Mouse (Mus musculus) heart, postnatal 0 days (tissue): ENCODE results near the gene Vmn1r3. TPM values are rescaled to one million over a fixed set of nuclear protein-coding genes. Genes with fewer than 3 reads are reported as not detected.
"Not testable (repeated sequence)": the region's sequence is repeated elsewhere in the genome, so short reads cannot be mapped to it uniquely, and the experiment has no call there.

Experiments
- ATAC-seq: fragments of 200-750 bp; cut with Nextera tagmentation; 2 replicates; pipeline ENCODE4 v1.8.0; 2017; ENCODE audit warnings: low read depth, moderate number of reproducible peaks, moderate library complexity; ENCODE audit not compliant: insufficient read depth
- DNase-seq: peaks from one replicate; pipeline ENCODE4 v3.0.0-alpha.2; 2016; ENCODE audit warnings: low spot score
- H3K27ac ChIP-seq: fragments of 300-500 bp; sonication (generic); 2 replicates; pipeline ENCODE4 v1.5.1; 2014; ENCODE audit warnings: low read depth, mild to moderate bottlenecking
- H3K27me3 ChIP-seq: fragments of 300-500 bp; sonication (generic); 2 replicates; pipeline ENCODE4 v1.6.1; 2014; ENCODE audit warnings: low read length, mixed read lengths; ENCODE audit not compliant: control insufficient read depth, insufficient read depth
- H3K36me3 ChIP-seq: fragments of 300-500 bp; sonication (generic); replicated peaks from 2 replicates; pipeline ENCODE4 v1.6.1; 2014; ENCODE audit warnings: low read length, mixed read lengths; ENCODE audit not compliant: control insufficient read depth, insufficient read depth
- H3K4me1 ChIP-seq: fragments of 300-500 bp; sonication (generic); 2 replicates; pipeline ENCODE4 v1.6.1; 2014; ENCODE audit warnings: antibody characterized with exemption; ENCODE audit not compliant: control insufficient read depth, insufficient read depth
- H3K4me2 ChIP-seq: fragments of 300-500 bp; sonication (generic); 2 replicates; pipeline ENCODE4 v1.6.1; 2014; ENCODE audit warnings: low read depth, mild to moderate bottlenecking, low read length, moderate library complexity
- H3K4me3 ChIP-seq: fragments of 300-500 bp; sonication (generic); 2 replicates; pipeline ENCODE4 v1.5.1; 2014; ENCODE audit warnings: low read depth, low read length
- H3K9ac ChIP-seq: fragments of 300-500 bp; sonication (generic); replicated peaks from 2 replicates; pipeline ENCODE4 v1.6.1; 2014; ENCODE audit warnings: low read depth, low read length, mixed read lengths
- H3K9me3 ChIP-seq: fragments of 300-500 bp; sonication (generic); replicated peaks from 2 replicates; pipeline ENCODE4 v1.6.1; 2016; ENCODE audit warnings: low read length; ENCODE audit not compliant: control insufficient read depth
- WGBS: fragments of 180-500 bp; shearing (Covaris S2); extraction: QIAGEN DNeasy Blood & Tissue Kit; methylation state at CpG from one replicate; pipeline ENCODE4 v1.1.7; 2014; 5-methylcytosine and 5-hydroxymethylcytosine counted together
- polyA plus RNA-seq: library from polyadenylated mRNA; unstranded; fragments of >200 nt; fragmentation: Nextera tagmentation; extraction: Ambion mirVana; gene quantifications from 2 replicates; pipeline ENCODE4 v1.2.1, GENCODE M21; 2015
- total RNA-seq: library from RNA; depleted of rRNA; stranded (reverse); fragments of >200 nt; gene quantifications from 2 replicates; pipeline ENCODE4 v1.2.3, GENCODE M21; 2014; ENCODE audit warnings: low replicate concordance; rRNA removed

Gene Vmn1r3
- total and polyA plus RNA-seq, 2 experiments from 2014 or later: not detected

DNA sequence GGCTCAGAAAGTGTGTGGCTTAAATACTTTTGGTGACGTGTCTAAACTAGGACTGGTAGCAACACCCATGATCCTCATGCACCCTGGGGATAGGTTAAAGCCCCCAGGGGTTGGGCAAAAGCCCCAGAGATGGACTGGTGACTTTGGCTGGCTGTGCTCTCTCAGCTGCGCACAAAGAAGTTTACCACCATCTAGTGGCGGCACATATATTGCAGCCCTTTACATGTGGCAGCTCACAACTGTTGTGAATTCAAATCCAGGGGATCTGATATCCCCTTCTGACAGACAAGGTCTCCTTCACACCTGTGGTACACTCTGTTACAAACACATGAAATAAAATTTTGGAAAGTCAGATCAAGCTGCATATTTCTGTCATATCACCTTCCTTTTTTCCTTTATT, 37.2 kb downstream of the Vmn1r3 start:
- not testable (repeated sequence) for ATAC-seq
- WGBS: no CpG with 5 or more reads among the region's 3 CpGs

More for the DNA sequence above, 37.2 kb downstream of the Vmn1r3 start:
- not testable (repeated sequence) for H3K9me3 ChIP-seq, H3K4me1 ChIP-seq, DNase-seq, H3K4me3 ChIP-seq, H3K36me3 ChIP-seq, H3K4me2 ChIP-seq, H3K27ac ChIP-seq, H3K9ac ChIP-seq, H3K27me3 ChIP-seq

Other genes starting within 250 kb of the Vmn1r3 start
- not detected in 2 replicates for gene Vmn1r2, start 18.0 kb downstream of the Vmn1r3 start, total RNA-seq
- gene Vmn1r2, start 18.0 kb downstream of the Vmn1r3 start, polyA plus RNA-seq: not detected in 2 replicates